Mouse (Mus musculus) MEL (cell line): ENCODE data around the gene Otos. TPM values are rescaled to one million over a fixed set of nuclear protein-coding genes. Genes with fewer than 3 reads are reported as not detected.

ENCODE experiments used
- DNase-seq: peaks from one replicate; pipeline ENCODE4 v3.0.0; 2011; ENCODE audit warnings: low read depth, low spot score
- H3K27ac ChIP-seq: 2 replicates; pipeline ENCODE4 v1.5.1; 2012; ENCODE audit warnings: low read depth, mild to moderate bottlenecking, control low read depth, low read length, moderate library complexity; ENCODE audit not compliant: control insufficient read depth
- H3K27me3 ChIP-seq, 2 experiments: fragments of 150-350 bp in 1 of 2; sonication (generic) in 1 of 2; 2 replicates each; pipeline ENCODE4 v1.6.1; 2012; ENCODE audit warnings: low read length in 2 of 2, mild to moderate bottlenecking in 2 of 2, improper control_type of control experiment in 1 of 2, moderate library complexity in 1 of 2; ENCODE audit not compliant: insufficient read depth in 2 of 2, control insufficient read depth in 1 of 2
- H3K36me3 ChIP-seq, 2 experiments: 2 replicates each; pipeline ENCODE4 v1.6.1; 2012 to 2014; ENCODE audit warnings: low read length in 2 of 2, improper control_type of control experiment in 1 of 2, inconsistent platforms in 1 of 2, mild to moderate bottlenecking in 1 of 2; ENCODE audit not compliant: insufficient read depth in 2 of 2, control insufficient read depth in 1 of 2
- H3K4me1 ChIP-seq, 2 experiments: fragments of 150-350 bp in 1 of 2; sonication (generic) in 1 of 2; 2 replicates each; pipeline ENCODE4 v1.6.1; 2012; ENCODE audit warnings: low read length in 2 of 2, improper control_type of control experiment in 1 of 2, mild to moderate bottlenecking in 1 of 2; ENCODE audit not compliant: insufficient read depth in 2 of 2, control insufficient read depth in 1 of 2
- H3K4me3 ChIP-seq, 2 experiments: fragments of 150-350 bp in 1 of 2; sonication (generic) in 1 of 2; 2 replicates each; pipeline ENCODE4 v1.5.1; 2012; ENCODE audit warnings: low read depth in 2 of 2, low read length in 2 of 2, mild to moderate bottlenecking in 2 of 2, moderate library complexity in 2 of 2, control low read depth in 1 of 2, improper control_type of control experiment in 1 of 2; ENCODE audit not compliant: control insufficient read depth in 1 of 2, insufficient read depth in 1 of 2
- H3K79me2 ChIP-seq: 2 replicates; pipeline ENCODE4 v1.6.1; 2012; ENCODE audit warnings: mild to moderate bottlenecking, low read length, moderate library complexity; ENCODE audit not compliant: control insufficient read depth, poor library complexity, insufficient read depth
- H3K9ac ChIP-seq: 2 replicates; pipeline ENCODE4 v1.6.1; 2012; ENCODE audit warnings: low read depth, mild to moderate bottlenecking, control low read depth, low read length, moderate library complexity; ENCODE audit not compliant: control insufficient read depth, poor library complexity, severe bottlenecking
- H3K9me3 ChIP-seq: fragments of 150-350 bp; sonication (generic); replicated peaks from 2 replicates; pipeline ENCODE4 v1.6.1; 2012; ENCODE audit warnings: mild to moderate bottlenecking, low read length, improper control_type of control experiment, moderate library complexity; ENCODE audit not compliant: insufficient read depth
- BHLHE40 ChIP-seq: IDR thresholded peaks from 2 replicates; pipeline ENCODE4 v1.6.1; 2012; ENCODE audit warnings: low read depth, mild to moderate bottlenecking, inconsistent platforms, low read length, improper control_type of control experiment, borderline replicate concordance
- CHD2 ChIP-seq: IDR thresholded peaks from 2 replicates; pipeline ENCODE4 v1.6.1; 2011; ENCODE audit warnings: low read length, improper control_type of control experiment
- CTCF ChIP-seq, 3 experiments: IDR thresholded peaks in 2 of 3; conservative IDR thresholded peaks in 1 of 3; 2 replicates each; pipeline ENCODE4 v1.5.1; 2011 to 2012; ENCODE audit warnings: low read length in 3 of 3, low read depth in 2 of 3, mild to moderate bottlenecking in 2 of 3, improper control_type of control experiment in 1 of 3, inconsistent platforms in 1 of 3, mixed read lengths in 1 of 3, moderate library complexity in 1 of 3; ENCODE audit not compliant: control insufficient read depth in 1 of 3, insufficient read depth in 1 of 3, poor library complexity in 1 of 3, severe bottlenecking in 1 of 3
- E2F4 ChIP-seq: IDR thresholded peaks from 2 replicates; pipeline ENCODE4 v1.6.1; 2011; ENCODE audit warnings: low read depth, low read length, improper control_type of control experiment, borderline replicate concordance
- ELF1 ChIP-seq: IDR thresholded peaks from 2 replicates; pipeline ENCODE4 v1.6.1; 2014; ENCODE audit warnings: low read depth, mild to moderate bottlenecking, inconsistent platforms, low read length, improper control_type of control experiment, moderate library complexity
- EP300 ChIP-seq, 2 experiments: IDR thresholded peaks; 2 replicates each; pipeline ENCODE4 v1.6.1; 2011; ENCODE audit warnings: improper control_type of control experiment in 2 of 2, low read length in 2 of 2, low read depth in 1 of 2, mild to moderate bottlenecking in 1 of 2
- GABPA ChIP-seq: IDR thresholded peaks from 2 replicates; pipeline ENCODE4 v1.6.1; 2012; ENCODE audit warnings: low read depth, mild to moderate bottlenecking, inconsistent platforms, low read length, improper control_type of control experiment, moderate library complexity
- JUND ChIP-seq: IDR thresholded peaks from 2 replicates; pipeline ENCODE4 v1.6.1; 2011; ENCODE audit warnings: low read depth, mild to moderate bottlenecking, improper control_type of control experiment, low read length
- MEF2A ChIP-seq: IDR thresholded peaks from 2 replicates; pipeline ENCODE4 v1.6.1; 2014; ENCODE audit warnings: low read depth, mild to moderate bottlenecking, inconsistent platforms, low read length, improper control_type of control experiment; ENCODE audit not compliant: poor library complexity, insufficient replicate concordance, severe bottlenecking; ENCODE audit errors: extremely low read depth
- NRF1 ChIP-seq: IDR thresholded peaks from 2 replicates; pipeline ENCODE4 v1.6.1; 2014; ENCODE audit warnings: low read depth, mild to moderate bottlenecking, inconsistent platforms, low read length, improper control_type of control experiment, moderate library complexity; ENCODE audit not compliant: poor library complexity, insufficient read depth, severe bottlenecking
- POLR2AphosphoS2 ChIP-seq: IDR thresholded peaks from 2 replicates; pipeline ENCODE4 v1.6.1; 2011; ENCODE audit warnings: low read length, improper control_type of control experiment
- RAD21 ChIP-seq: IDR thresholded peaks from 2 replicates; pipeline ENCODE4 v1.6.1; 2011; ENCODE audit warnings: mild to moderate bottlenecking, low read depth, low read length, improper control_type of control experiment
- RCOR1 ChIP-seq: IDR thresholded peaks from 2 replicates; pipeline ENCODE4 v1.6.1; 2012; ENCODE audit warnings: low read depth, mild to moderate bottlenecking, inconsistent platforms, low read length, improper control_type of control experiment
- TBP ChIP-seq: IDR thresholded peaks from 2 replicates; pipeline ENCODE4 v1.8.0; 2011; ENCODE audit warnings: low read depth, low read length, improper control_type of control experiment
- TCF12 ChIP-seq: IDR thresholded peaks from 2 replicates; pipeline ENCODE4 v1.6.1; 2014; ENCODE audit warnings: low read depth, mild to moderate bottlenecking, inconsistent platforms, low read length, improper control_type of control experiment, moderate library complexity
- UBTF ChIP-seq: IDR thresholded peaks from 2 replicates; pipeline ENCODE4 v1.6.1; 2012; ENCODE audit warnings: low read depth, mild to moderate bottlenecking, inconsistent platforms, low read length, improper control_type of control experiment, moderate library complexity, borderline replicate concordance; ENCODE audit not compliant: insufficient read depth
- USF2 ChIP-seq, 2 experiments: IDR thresholded peaks; 2 replicates each; pipeline ENCODE4 v1.6.1; 2011 to 2012; ENCODE audit warnings: improper control_type of control experiment in 2 of 2, low read length in 2 of 2, borderline replicate concordance in 1 of 2, inconsistent platforms in 1 of 2, low read depth in 1 of 2, mild to moderate bottlenecking in 1 of 2; ENCODE audit not compliant: insufficient read depth in 1 of 2
- ZKSCAN1 ChIP-seq: IDR thresholded peaks from 2 replicates; pipeline ENCODE4 v1.6.1; 2012; ENCODE audit warnings: low read depth, mild to moderate bottlenecking, inconsistent platforms, low read length, improper control_type of control experiment, moderate library complexity
- ZMIZ1 ChIP-seq: IDR thresholded peaks from 2 replicates; pipeline ENCODE4 v1.6.1; 2012; ENCODE audit warnings: low read depth, mild to moderate bottlenecking, inconsistent platforms, low read length, improper control_type of control experiment, moderate library complexity
- ZNF384 ChIP-seq: IDR thresholded peaks from 2 replicates; pipeline ENCODE4 v1.6.1; 2012; ENCODE audit warnings: low read depth, mild to moderate bottlenecking, inconsistent platforms, low read length, improper control_type of control experiment
- polyA plus RNA-seq, 2 experiments: library from polyadenylated mRNA; stranded (reverse) in 1 of 2; unstranded in 1 of 2; fragments of >175 nt in 1 of 2; fragments of >200 nt in 1 of 2; gene quantifications; 2 replicates each; pipeline versions ENCODE4 v1.2.1 to v1.2.4; 2012; ENCODE audit warnings: low replicate concordance in 2 of 2, low read depth in 1 of 2; ENCODE audit not compliant: insufficient read length in 2 of 2, insufficient read depth in 1 of 2, missing spikeins in 1 of 2
- total RNA-seq: library from RNA; depleted of rRNA; stranded (reverse); fragments of 300-350 nt; gene quantifications from 2 replicates; pipeline ENCODE4 v1.2.3, GENCODE M21; 2012

The Otos gene
- total and polyA plus RNA-seq, 3 experiments = 1.2 to 6.3 TPM; not detected in 1

- peak; percentile 70 for TF ChIP-seq TCF12
- no peak for TF ChIP-seq ZNF384
- no peak for TF ChIP-seq BHLHE40
- no peak for TF ChIP-seq UBTF
- TF ChIP-seq CHD2 = no peak
- no peak for TF ChIP-seq USF2 (IDR thresholded peaks at IDR 0.05; ENCODE audit: borderline replicate concordance in 1 of 2, insufficient read depth in 1 of 2, low read depth in 1 of 2, low read length in 2 of 2)
- TF ChIP-seq NRF1 = no peak
- no peak for TF ChIP-seq JUND
- TF ChIP-seq RAD21 = no peak
- no peak for TF ChIP-seq CTCF (IDR thresholded peaks at IDR 0.05 in 2 of 3, conservative IDR thresholded peaks at IDR 0.05 in 1 of 3; ENCODE audit: control insufficient read depth in 1 of 3, insufficient read depth in 1 of 3, low read depth in 2 of 3, low read length in 3 of 3, poor library complexity in 1 of 3, severe bottlenecking in 1 of 3)
- no peak for TF ChIP-seq ZKSCAN1
- peak; percentile 30; the same call in 1 of the 2 replicates for TF ChIP-seq GABPA
- TF ChIP-seq EP300 (IDR thresholded peaks at IDR 0.05; ENCODE audit: low read depth in 1 of 2, low read length in 2 of 2) = no peak
- no peak for TF ChIP-seq RCOR1
- TF ChIP-seq POLR2AphosphoS2 = peak; percentile 73; the same call in 1 of the 2 replicates
- TF ChIP-seq ZMIZ1 = peak; percentile 77
- no peak for TF ChIP-seq MEF2A
- TF ChIP-seq ELF1 = peak; percentile 79
- no peak for TF ChIP-seq E2F4
- TF ChIP-seq TBP = peak; percentile 87
These were observed 6.9 kb downstream of the Otos start, which contains the start of gene Cops9 (continued) for GRCm38 (mm10) chr1:92641514-92642272.

GRCm38 (mm10) chr1:92640393-92640792 is 8.2 kb downstream of the Otos start:
- peak; percentile 38 for DNase-seq
- Histone ChIP-seq H3K36me3 (peaks cover 2 to 14% of the 10 kb centered on the region in 2 experiments; a peak in 3 of 4 replicates), H3K4me1 (peaks cover 0 to 18% of the 10 kb centered on the region in 2 experiments; a peak in 3 of 4 replicates), H3K9me3 (no peaks in the 10 kb centered on the region), H3K79me2 (peaks cover 30% of the 10 kb centered on the region), H3K27ac (no peak overlapping the region), H3K9ac (peak overlapping the region; percentile 82), H3K4me3 (peak overlapping the region; percentile 73 to 81), H3K27me3 (no peaks in the 10 kb centered on the region)
- no peak for TF ChIP-seq BHLHE40
